Mouse (Mus musculus) heart, postnatal 36 days (tissue): ENCODE measurements around the gene Cmtr1. TPM values are rescaled to one million over a fixed set of nuclear protein-coding genes. Genes with fewer than 3 reads are reported as not detected.

Source experiments
- DNase-seq, 2 experiments: peaks; one replicate each; pipeline ENCODE4 v3.0.0; 2021 to 2022
- intact Hi-C: fragments of 180-260 bp; cut with DNase I; formaldehyde crosslinking; loops from one replicate; pipeline ENCODE4 v1.15.1; 2025
- total RNA-seq, 2 experiments: library from RNA; stranded (reverse); gene quantifications; 2 replicates each; pipeline ENCODE4 v1.2.3; 2021

Gene Cmtr1
- total RNA-seq, 2 experiments from 2014 or later, result 45.5 to 54.4 TPM

DNA sequence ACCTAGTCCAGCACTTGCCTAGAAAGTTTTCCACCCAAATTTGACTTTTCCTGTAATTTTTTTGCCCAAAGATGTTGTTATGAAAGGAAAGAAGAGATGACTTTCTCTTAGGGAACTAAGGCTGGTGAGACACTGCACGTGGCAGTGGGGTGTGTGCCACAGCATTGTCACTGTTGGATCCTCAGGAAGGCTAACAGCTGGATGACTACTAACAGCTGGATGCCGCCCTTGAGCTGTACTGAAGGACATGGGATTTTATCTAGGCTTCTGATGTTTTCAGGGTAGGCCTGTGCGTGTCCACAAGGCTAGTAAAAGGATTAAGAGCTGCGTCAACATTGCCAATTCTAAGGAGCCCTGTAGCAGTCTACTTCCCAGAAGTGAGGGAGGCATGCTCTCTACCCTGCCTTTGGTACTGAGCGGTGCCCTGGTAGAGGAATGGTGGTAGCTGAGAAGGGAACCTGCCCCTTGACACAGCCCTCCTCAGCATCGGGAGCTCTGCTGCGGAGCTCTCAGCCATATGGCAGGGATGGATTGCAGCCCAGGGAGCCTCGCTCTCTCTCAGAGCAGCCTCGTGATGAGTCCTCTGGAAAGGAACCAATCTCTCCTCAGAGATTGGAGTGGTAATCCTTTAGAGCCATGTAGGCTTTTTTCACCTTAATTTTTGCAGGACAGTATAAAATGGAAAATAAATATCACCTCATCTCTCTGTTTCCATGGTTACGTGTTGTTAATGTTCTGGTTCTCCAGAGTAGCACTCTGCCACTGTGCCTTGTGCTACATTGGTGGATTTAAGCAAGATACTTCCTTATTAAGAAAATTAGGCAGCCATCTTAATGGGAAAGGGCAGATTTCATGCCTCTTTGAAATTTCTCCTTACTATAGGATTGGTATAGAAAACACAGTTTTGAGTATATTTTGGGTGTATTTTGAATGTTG lies 7.9 kb downstream of the Cmtr1 start:
- intact Hi-C loops, result no loop called here
- DNase-seq, result no peak

DNA sequence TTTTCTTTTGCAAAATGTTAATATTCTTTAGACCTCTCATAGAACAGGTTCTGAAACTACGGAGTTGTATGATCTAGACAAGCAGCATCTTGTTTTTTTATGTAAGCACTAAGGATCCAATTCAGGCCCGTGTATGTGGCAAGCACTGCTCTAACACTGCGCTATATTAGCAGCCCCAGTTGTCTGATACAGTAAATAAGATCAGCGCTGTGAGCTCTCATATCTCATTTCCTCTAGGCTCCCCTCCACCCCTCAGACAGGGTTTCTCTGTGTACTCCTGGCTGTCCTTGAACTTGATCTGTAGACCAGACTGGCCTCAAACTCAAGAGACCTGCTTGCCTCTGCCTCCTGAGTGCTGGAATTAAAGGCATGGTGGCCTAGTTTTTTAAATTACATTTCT lies 8.6 kb downstream of the Cmtr1 start:
- no peak for DNase-seq
- intact Hi-C loops, result no loop called here

DNA sequence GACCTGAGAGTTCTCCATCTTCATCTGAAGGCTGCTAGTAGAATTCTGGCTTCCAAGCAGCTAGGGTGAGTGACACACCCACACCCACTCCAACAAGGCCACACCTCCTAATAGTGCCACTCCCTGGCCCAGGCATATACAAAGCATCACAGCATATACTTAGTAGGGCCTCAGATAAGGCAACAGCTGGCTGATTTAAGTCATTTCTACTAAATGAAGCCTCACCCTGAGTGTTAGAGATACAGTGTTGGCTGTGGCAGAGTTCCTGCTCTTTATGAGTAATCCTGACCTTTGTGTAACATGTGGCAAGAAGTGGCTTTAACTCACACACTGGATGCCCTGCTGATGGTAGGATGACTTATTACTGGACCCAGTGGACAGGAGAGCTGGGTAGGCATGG lies 9.5 kb downstream of the Cmtr1 start:
- no peak for DNase-seq
- intact Hi-C loops, result no loop called here

DNA sequence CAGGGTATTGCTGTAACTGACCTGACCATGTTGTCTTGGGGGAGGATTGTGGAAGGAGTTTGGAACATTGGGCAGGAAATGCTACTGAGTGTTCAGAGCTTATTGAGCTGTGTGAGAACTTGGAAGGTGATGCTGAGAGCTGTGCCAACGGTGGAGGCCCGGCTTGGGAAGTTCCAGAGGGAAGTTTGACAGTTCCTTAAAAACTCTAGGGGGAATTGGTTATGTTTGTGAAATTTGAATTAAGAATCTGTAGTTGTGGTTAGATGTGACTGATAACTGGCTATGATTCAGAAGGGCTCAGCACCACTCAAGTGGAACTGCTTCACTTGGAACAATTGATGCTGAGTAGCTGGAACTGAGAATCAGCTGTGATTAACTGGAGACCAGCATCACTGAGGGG lies 10.6 kb downstream of the Cmtr1 start:
- no peak for DNase-seq
- intact Hi-C loops, result no loop called here

DNA sequence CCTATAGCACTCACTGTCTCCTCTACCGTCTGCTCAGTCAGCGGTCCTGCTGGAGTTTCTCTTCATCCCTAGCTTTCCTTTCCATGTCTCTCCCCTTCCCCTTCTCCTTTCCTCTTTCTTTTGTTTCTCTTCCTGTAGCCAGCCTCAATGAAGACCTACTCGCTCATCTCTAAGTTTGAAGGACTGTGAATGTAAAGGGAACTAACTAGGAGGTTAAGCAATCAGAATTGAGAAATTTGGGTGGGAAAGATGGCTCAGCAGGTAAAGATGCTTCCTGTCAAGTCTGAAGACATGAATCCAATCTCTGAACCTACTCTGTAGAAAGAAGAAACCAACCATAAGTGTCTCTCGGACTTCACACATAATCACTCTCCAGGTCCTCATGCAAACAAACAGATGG lies 12.9 kb downstream of the Cmtr1 start:
- intact Hi-C loops, result no loop called here
- DNase-seq, result no peak

DNA sequence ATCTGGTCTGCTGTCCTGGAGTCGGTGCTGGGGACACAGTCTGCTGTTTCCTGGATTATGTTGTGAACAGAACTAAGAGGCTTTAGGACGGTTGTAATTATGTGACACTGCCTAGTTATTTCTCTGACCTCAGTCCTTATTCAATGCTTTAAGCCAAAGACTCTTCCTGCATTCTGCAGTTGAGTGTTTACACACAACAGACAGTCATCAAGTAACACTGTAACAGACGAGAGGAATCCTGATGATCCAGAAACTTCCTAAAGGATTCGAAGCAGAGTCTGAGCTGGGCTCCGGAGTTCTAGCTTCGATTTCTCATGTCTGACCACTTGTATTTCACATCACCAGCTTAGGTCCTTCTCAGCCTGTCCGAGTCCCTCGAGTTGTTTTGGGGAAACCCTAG lies 18.1 kb downstream of the Cmtr1 start:
- no peak for DNase-seq
- intact Hi-C loops, result no loop called here

DNA sequence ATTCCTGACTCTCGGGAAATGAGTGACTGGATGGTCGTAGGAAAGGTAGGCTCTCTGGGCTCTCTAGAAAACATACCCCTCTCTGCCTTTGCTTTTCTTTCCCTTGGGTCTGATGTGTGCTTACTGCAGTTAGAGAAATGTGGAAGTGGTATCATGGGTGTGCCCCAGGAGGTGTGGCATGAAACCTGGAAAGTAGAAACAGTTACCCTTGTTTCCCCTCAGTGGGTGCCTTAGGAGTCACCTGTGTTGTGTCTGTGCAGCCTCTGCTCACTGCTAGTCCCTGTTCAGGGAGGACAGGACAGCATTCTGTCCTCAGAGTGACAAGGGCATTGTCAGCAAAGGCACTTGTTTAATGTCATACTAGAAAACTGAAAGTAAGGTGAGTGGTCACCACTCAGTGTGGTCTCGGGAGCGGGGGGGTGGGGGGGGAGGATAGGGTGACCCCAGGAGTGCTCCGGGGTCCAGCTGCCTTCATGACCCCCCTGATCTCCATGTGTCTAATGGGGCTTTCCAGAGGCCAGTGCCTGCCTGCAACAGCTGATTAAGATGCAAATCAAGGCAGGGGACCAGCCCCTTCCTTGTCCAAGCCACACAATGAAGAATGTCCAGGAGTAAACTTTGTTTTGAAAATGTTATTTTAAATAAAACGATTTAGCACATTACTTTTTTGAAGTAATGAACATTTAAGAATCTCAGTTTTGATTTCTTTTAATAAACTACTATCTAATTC lies 18.8 kb downstream of the Cmtr1 start:
- intact Hi-C loops, result no loop called here
- DNase-seq, result no peak

DNA sequence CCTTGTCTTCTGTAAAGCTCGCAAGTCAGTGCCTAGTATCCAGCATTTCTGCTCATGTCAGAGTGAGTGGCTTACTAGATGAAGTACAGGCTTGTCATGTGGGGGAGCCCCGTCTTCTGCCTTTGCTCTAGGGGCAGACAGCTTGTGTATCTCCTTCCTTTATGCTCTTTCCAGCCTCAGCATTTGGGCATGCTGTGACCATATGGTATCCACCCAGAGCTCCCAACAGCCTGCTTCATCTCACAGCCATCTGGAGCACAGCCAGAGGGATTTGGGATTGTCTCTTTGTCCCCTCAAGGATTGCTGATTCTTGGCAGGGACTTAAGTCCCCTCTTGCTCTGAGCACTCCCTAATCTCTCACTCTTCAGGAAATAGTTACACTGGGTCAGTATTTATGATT lies 19.8 kb downstream of the Cmtr1 start:
- no peak for DNase-seq
- intact Hi-C loops, result no loop called here

DNA sequence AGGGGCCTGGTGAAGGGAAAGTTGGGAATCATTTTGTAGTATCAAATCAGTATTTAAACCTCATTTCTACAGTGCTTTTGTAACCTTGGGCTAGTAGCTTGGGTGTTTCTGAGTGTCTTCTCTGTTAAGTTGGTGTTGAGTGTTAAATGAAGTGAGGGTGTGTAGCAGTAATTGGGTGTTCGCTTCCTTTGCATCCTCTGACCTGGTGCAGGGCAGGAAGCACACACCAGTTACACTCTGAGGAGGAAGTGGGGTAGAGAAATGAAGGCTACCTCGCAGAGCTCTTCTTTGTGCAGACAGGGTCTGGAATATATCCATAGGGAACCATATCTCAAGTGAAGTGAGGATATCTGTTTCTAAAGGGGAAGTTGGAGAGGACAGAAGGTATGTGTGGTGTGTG lies 20.5 kb downstream of the Cmtr1 start:
- intact Hi-C loops, result no loop called here
- DNase-seq, result no peak

DNA sequence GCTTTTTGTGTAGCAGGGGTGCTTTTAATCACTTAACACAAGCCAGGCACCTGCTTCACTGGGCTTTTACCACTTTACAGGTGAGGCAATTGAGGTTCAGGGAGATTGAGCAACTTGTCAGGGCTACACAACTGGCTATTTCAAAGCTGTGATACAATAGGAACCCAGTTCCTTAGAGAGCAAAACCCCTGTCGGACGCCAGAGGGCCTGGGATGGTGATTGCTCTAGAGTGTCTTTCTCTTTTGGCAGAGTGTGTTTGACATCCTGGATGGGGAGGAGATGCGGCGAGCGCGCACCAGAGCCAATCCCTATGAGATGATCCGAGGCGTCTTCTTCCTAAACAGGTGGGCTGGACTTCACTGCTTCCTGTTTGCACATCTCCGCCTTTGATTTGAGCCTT lies 21.3 kb downstream of the Cmtr1 start:
- no peak for DNase-seq
- intact Hi-C loops, result no loop called here

DNA sequence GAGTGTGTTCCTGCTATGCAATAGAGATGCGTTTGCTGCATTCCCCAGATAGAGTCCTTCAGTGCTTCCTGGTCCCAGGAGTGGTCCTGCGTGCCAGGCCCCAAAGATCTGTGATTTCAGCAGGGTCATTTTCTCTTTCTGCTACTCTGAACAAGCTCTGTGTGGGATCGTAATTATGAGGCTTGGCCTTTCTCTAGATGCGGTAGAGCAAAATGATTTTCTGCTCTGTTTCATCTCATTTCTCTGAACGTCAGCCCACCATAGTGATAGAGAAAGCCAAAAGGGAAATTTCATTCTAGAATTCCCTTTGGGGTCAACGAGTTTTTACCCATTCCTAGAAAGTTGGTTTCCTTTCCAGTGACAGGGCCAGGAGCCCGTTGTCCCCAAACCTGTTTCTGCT lies 21.9 kb downstream of the Cmtr1 start:
- intact Hi-C loops, result no loop called here

DNA sequence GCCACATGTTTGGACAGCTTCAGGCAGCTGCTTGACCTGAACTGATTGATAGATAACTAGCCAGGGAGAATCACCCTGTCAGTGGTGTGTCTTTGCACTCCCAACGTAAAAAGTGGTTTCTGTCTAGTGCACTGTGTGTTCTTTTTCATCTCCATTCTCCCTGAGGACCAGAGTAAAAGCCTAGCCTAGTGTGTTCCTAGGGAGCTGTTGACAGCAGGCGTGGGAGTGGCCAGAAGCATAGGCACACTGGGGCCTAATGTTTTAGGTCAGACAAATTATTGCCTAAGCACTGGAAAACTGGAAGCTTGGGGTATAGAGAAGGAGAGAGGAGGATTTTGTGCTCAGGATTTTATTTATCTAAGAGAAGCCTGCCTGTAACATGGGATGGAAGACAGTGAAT lies 22.7 kb downstream of the Cmtr1 start:
- intact Hi-C loops, result no loop called here
- DNase-seq, result no peak

More for the DNA sequence above, 21.9 kb downstream of the Cmtr1 start:
- no peak for DNase-seq

DNA sequence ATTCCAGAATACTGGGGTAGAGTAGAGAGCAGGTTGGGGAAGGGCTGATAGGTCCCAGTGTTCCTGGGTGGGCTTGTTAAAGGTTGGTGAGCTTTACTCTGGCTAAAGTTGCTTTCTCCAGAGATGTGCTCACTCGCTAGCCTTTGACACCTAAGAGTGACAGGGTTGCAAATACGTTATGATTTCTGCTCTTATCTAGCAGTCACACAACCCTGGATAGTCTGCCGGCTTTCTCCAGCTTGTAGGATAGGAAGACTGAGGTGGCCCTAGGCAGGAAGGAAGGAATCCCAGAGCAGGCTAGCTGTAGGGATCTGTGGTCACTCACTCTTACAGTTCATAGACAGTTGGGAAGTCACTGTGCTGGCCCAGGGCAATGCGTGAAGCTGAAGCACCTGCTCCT lies 23.9 kb downstream of the Cmtr1 start:
- intact Hi-C loops, result no loop called here
- no peak for DNase-seq

DNA sequence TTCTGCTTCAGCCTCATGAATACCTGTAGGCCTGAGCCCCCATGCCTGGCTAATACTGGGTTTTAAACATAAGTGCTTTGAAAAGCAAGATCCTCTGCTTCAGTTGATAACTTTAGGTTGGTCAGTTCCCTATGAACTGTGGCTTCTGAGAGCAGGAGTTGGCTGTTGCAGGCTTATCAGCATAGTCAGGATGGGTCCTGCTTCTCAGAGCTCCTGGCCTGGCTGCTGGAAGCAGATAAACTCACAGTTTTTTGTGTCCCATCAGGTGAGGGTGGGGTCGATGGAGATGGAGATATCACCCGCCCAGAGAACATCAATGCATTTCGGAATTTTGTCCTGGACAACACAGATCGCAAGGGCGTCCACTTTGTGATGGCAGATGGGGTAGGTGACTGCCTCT lies 26.4 kb downstream of the Cmtr1 start:
- intact Hi-C loops, result no loop called here
- no peak for DNase-seq

DNA sequence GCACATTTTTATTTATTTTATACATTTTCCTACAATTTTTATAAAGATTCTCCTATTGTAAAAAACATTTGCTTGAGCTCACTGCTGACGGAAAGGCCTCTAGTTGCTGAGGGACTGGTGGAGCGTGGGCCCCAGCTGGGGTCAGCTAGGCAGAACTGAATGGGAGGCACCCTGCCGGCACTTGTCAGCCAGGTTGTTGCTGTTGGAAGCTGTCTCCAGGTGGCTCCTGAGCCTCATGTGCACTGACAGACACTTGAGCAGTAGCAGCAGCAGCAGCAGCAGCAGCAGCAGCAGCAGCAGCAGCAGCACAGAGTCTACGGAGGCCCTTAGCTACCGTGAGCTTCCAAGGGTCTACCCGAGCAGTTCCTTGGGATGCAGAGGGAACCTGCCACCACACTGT lies 27.0 kb downstream of the Cmtr1 start:
- intact Hi-C loops, result no loop called here
- no peak for DNase-seq

DNA sequence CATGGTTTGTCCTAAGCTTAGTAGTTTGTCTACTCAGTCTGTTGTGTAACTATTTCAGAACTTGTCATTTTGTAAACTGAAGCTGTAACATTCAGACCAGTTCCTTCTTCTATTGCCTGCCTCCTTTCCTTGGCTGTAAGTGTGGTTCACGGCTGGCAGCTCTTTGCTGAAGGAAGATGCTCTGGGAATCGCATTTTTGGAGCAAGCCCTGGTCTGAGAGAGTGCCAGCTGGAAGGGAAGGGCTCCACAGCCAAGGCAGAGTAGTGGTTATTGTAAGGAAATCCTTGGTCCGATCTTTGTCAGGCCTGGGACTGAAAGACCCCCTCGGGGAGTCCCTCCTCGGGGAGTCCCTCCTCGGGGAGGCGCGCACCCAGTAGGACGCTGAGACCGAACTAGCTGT lies 28.2 kb downstream of the Cmtr1 start:
- intact Hi-C loops, result no loop called here
- DNase-seq, result no peak

DNA sequence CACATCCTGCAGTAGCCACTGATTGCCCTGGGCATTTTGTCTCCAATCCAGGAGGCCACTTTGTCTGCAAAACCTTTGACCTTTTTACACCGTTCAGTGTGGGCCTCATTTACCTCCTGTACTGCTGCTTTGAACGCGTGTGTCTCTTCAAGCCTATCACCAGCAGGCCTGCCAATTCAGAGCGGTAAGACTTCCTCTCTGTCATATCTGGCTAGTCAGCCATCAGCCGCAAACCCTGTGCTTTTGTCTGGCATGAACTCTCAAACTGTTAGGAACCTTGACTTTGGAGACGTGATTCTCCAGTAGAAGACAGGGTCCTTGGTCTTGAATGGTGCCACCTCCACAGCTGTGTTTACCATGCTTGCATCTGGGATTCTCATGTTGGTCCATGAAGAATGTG lies 29.9 kb downstream of the Cmtr1 start:
- intact Hi-C loops, result no loop called here
- no peak for DNase-seq

DNA sequence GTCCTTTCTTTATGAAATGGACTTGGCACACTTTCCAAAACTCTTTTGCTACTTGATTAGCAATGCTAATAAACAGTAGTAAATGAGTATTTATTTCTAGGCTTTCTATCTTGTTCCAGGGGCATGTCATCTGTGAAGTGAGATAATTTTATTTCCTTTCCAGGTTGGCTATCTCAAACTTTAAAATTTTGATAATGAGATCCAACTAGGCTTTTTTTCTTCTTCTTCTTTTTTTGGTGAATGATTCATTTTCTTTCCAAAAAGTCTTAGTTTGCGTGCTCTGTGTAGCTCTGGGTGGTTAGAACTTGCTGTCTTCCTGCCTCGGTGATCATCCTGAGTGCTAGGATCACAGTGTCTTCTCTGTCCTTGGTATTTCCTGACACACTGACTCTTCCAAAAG lies 32.4 kb downstream of the Cmtr1 start:
- no peak for DNase-seq
- intact Hi-C loops, result no loop called here

DNA sequence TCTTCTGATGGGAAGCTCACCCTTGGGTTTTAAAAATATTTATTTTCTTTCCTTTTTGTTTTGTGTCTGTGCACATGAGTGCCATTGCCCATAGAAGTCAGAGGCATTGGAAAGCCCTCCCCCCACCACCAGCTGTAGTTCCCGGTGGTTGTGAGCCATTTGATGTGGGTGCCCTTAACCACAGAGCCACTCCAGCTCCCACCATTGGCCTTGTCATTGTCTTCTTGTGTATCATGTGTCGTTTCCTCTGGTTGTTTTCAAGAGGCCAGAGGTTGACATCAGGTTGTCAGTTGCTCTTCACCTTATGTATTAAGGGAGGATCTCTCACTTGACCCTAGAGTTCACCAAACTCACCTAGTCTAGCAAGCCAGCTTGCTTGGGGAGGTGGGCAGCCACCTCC lies 33.2 kb downstream of the Cmtr1 start:
- no peak for DNase-seq
- intact Hi-C loops, result no loop called here

DNA sequence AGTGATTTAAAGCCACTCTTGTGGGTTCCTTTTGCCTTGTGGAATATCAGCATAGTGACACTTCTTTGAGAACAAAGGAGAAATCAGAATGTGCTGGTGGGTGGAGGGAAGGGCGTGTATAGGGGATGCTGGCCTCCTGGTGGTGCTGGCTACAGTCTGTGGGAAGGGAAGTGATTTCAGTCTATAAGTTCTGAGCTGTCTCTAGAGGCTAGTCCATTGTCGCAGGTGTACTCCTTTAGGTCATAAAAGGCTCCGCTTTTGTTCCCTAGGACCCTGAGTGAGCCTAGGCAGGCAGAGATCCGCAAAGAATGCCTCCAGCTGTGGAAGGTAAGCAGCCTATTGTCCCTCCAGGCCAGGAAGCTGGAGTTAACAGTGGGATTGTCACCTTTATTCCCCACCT lies 34.1 kb downstream of the Cmtr1 start:
- intact Hi-C loops, result no loop called here
- DNase-seq, result no peak

DNA sequence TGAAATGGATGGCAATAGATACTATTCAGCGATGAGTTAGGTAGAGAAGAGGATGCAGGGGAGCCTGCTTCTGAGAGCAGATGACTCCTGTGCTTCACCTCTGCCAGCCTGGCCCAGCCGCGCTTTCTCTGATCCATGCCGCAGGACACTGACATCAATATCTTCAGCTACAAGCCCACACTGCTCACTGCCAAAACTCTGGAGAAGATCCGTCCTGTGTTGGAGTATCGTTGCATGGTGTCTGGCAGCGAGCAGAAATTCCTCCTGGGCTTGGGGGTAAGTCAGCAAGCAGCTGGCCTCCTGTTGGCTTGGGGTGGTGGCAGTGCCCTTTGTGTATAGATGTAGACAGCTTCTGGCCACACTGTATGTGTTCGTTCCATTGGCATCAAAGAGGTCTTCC lies 36.5 kb downstream of the Cmtr1 start:
- intact Hi-C loops, result no loop called here
- no peak for DNase-seq

DNA sequence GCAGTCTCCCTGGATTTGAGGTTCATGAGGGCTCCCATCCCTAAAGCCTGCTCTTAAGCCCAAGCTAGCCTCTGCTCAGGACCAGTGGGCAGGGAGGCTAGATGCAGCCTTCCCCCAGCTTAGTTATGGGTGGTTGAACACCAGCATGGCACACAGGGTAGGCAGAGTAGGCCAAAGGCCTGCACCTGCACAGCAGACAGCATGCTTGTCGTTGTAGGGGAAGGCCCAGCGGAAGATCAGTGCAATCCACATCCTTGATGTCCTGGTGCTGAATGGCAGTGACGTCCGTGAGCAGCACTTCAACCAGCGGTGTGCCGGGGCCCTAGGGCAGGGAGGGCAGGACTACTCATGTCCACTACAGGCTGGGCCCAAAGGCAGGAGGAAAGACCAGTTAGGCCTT lies 38.0 kb downstream of the Cmtr1 start:
- DNase-seq, result no peak
- intact Hi-C loops, result no loop called here
